Mouse (Mus musculus): ENCODE results near the gene Camk2n2. TPM values are rescaled to one million over a fixed set of nuclear protein-coding genes. Genes with fewer than 3 reads are reported as not detected.

Camk2n2 gene
- polyA plus RNA-seq, 2 experiments: 1.1 to 4.3 TPM

- Histone ChIP-seq H3K4me1 (ENCODE audit: control insufficient read depth, insufficient read depth, low read length) (peaks cover 23% of the 10 kb centered on the region), H3K9ac (ENCODE audit: low read depth, low read length, severe bottlenecking) (peak overlapping the region; percentile 64), H3K27ac (replicated peaks; ENCODE audit: low read depth, low read length) (no peak overlapping the region), H3K4me2 (replicated peaks; ENCODE audit: low read depth, low read length, severe bottlenecking) (peak overlapping the region; percentile 98), H3K4me3 (replicated peaks; ENCODE audit: low read length) (peak overlapping the region; percentile 69), H3K9me3 (ENCODE audit: control insufficient read depth, low read length) (no peaks in the 10 kb centered on the region), H3K36me3 (ENCODE audit: control insufficient read depth, insufficient read depth, low read length) (no peaks in the 10 kb centered on the region), H3K27me3 (ENCODE audit: control insufficient read depth, insufficient read depth, low read length) (peaks cover 23% of the 10 kb centered on the region)
- TF ChIP-seq POLR2A (IDR thresholded peaks at IDR 0.05; ENCODE audit: borderline replicate concordance, extremely low read depth, insufficient read depth, insufficient read length): no peak
- ATAC-seq (ENCODE audit: low FRiP score, low read depth) (no peak), DNase-seq (ENCODE audit: low spot score) (no peak)
- WGBS: under 1% methylated on average over 30 of the region's 32 CpGs
Measured at GRCm38 (mm10) chr16:20620751-20621190, 316 bp downstream of the Camk2n2 start.

DNA sequence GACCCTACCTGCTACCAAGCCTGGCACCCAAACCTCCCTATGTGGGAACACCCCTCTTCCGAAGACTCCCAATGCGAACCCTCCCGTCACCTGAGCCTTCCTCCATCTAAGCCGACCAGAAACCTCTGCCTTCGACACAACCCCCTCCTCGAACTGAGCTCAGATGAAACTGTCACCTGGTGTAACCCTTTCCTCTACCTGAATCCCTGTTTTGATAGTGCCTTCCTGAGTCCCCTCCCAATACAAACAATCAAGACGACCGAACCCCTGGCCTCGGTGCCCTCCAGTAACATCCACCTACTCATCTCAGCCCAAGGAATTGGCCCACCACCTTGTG is 720 bp downstream of the Camk2n2 start:
- H3K4me2 ChIP-seq (replicated peaks; ENCODE audit: low read depth, low read length, severe bottlenecking): peak overlapping the region; percentile 98
- peaks cover 23% of the 10 kb centered on the region for H3K4me1 ChIP-seq (ENCODE audit: control insufficient read depth, insufficient read depth, low read length)
- no peak overlapping the region for H3K9ac ChIP-seq (ENCODE audit: low read depth, low read length, severe bottlenecking)
- no peaks in the 10 kb centered on the region for H3K36me3 ChIP-seq (ENCODE audit: control insufficient read depth, insufficient read depth, low read length)
- DNase-seq (ENCODE audit: low spot score) (no peak), ATAC-seq (ENCODE audit: low FRiP score, low read depth) (0 out of 2 replicates have a peak, but pooled peaks have one; percentile 13)
- peaks cover 23% of the 10 kb centered on the region for H3K27me3 ChIP-seq (ENCODE audit: control insufficient read depth, insufficient read depth, low read length)
- peak overlapping the region; percentile 69 for H3K4me3 ChIP-seq (replicated peaks; ENCODE audit: low read length)
- TF ChIP-seq POLR2A (IDR thresholded peaks at IDR 0.05; ENCODE audit: borderline replicate concordance, extremely low read depth, insufficient read depth, insufficient read length): no peak
- no peak overlapping the region for H3K27ac ChIP-seq (replicated peaks; ENCODE audit: low read depth, low read length)
- WGBS: 3% methylated on average over 9 of the region's 9 CpGs
- H3K9me3 ChIP-seq (ENCODE audit: control insufficient read depth, low read length): no peaks in the 10 kb centered on the region

DNA sequence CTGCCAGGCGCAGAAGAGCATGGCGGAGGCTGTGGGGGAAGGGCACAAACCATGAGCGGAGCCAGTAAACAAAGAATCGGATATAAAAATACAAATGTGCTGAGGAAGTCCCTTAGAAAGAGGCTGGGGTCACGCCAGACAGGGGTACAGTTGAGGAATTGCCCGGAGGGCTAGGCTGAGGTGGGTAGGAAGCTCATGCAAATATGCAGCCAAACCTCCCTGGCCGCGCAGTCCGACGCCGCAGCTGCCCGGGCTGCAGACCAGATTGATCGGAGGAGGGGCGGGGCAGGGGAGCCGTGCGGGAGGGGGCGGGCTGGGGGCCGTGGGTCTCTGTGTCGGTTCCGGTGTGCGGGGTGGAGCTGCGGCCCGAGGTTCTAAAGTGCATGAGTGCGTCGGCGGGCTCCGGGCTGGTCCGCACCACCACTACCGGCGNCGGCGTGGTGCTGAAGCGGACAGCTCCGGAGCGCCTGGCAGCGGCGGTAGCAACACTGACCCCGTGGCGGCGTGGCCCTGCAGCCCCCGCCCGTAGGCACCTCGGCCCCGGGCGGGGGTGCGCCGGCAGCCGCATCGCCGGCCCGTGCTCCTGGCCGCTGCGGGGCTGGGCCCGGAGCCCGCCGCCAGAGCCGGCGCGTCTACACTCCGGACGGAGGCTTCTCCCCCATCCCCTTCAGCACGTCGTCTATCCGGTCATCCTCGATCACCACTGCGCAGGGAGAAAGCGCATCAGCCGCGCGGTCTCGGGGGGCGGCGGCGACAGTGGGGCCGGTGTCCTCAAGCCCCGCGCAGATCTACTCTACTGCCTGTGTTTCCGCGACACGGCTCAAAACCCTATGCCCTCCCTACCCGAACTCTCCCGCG is 1.3 kb downstream of the Camk2n2 start:
- peaks cover 23% of the 10 kb centered on the region for H3K27me3 ChIP-seq (ENCODE audit: control insufficient read depth, insufficient read depth, low read length)
- ATAC-seq (ENCODE audit: low FRiP score, low read depth) (peak; percentile 36; the same call in 1 of the 2 replicates), DNase-seq (ENCODE audit: low spot score) (peak; percentile 11)
- H3K4me2 ChIP-seq (replicated peaks; ENCODE audit: low read depth, low read length, severe bottlenecking): peak overlapping the region; percentile 98
- no peak overlapping the region for H3K9ac ChIP-seq (ENCODE audit: low read depth, low read length, severe bottlenecking)
- no peak for TF ChIP-seq POLR2A (IDR thresholded peaks at IDR 0.05; ENCODE audit: borderline replicate concordance, extremely low read depth, insufficient read depth, insufficient read length)
- 3% methylated on average over 44 of the region's 83 CpGs for WGBS
- no peaks in the 10 kb centered on the region for H3K36me3 ChIP-seq (ENCODE audit: control insufficient read depth, insufficient read depth, low read length)
- H3K4me3 ChIP-seq (replicated peaks; ENCODE audit: low read length): peak overlapping the region; percentile 69
- H3K27ac ChIP-seq (replicated peaks; ENCODE audit: low read depth, low read length): no peak overlapping the region
- H3K9me3 ChIP-seq (ENCODE audit: control insufficient read depth, low read length): no peaks in the 10 kb centered on the region
- peaks cover 23% of the 10 kb centered on the region for H3K4me1 ChIP-seq (ENCODE audit: control insufficient read depth, insufficient read depth, low read length)

DNA sequence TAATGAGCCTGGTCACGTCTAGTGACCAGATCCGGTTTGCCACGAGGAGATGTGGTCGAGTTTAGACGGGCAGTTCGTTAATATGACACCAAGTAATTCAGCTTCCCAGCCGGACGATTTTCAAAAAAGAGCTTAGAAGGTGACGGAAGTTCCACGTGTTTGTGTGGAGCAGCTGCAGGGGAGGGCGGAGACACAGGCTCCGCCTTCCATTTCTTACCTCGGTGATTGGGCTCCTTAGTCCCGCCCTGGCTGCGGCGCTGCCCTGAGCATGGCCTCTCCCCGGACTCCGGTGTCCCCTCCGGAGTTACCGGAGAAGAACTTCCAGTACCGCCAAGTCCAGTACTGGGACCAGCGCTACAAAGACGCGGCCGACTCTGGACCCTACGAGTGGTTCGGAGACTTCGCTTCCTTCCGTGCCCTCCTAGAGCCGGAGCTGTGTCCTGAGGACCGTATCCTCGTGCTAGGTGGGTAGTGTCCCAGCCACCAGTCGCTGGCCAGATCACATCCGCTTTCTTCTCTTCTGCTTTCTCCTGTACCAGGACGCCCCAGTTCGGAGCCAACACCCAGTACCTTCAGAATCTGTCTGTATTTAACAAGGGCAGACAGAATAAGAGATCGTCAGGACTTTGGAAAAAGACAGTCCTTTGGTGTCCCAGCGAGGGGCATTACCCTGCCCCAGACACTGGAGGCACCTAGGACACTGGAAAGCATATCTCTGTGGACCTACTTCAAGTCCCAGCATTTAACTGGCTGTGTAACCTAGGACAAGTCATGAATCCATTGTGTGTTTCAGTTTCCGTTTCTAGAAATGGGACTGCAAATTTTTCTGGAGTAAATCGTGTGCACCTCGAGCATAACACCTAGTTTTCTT is 9.5 kb downstream of the Camk2n2 start, which contains the start of the genes Eef1akmt4, Gm49333 and Alg3:
Gene Eef1akmt4 (plus strand): TSS at position 237 of the 871 bp plus-strand sequence.
Gene Gm49333 (plus strand): TSS at position 254 of the 871 bp plus-strand sequence.
Gene Alg3 (minus strand): TSS at position 379 of the 871 bp plus-strand sequence.
- ATAC-seq (ENCODE audit: low FRiP score, low read depth) (peak; percentile 97), DNase-seq (ENCODE audit: low spot score) (peak; percentile 95)
- peak within 1 kb of the TSS; percentile 77 for H3K4me3 ChIP-seq (replicated peaks; ENCODE audit: low read length)
- peak within 1 kb of the TSS; percentile 74 for H3K27ac ChIP-seq (replicated peaks; ENCODE audit: low read depth, low read length)
- WGBS: 2% methylated on average over 41 of the region's 41 CpGs
- no peaks in the 10 kb centered on the region for H3K27me3 ChIP-seq (ENCODE audit: control insufficient read depth, insufficient read depth, low read length)
- H3K4me1 ChIP-seq (ENCODE audit: control insufficient read depth, insufficient read depth, low read length): 0 out of 2 replicates have a peak, but pooled peaks cover 6% of the 10 kb centered on the region
- no peak; the same call in 1 of the 2 replicates for TF ChIP-seq POLR2A (IDR thresholded peaks at IDR 0.05; ENCODE audit: borderline replicate concordance, extremely low read depth, insufficient read depth, insufficient read length)
- H3K9me3 ChIP-seq (ENCODE audit: control insufficient read depth, low read length): no peaks in the 10 kb centered on the region
- H3K4me2 ChIP-seq (replicated peaks; ENCODE audit: low read depth, low read length, severe bottlenecking): peak within 1 kb of the TSS; percentile 99
- peaks cover 13% of the 10 kb centered on the region for H3K36me3 ChIP-seq (ENCODE audit: control insufficient read depth, insufficient read depth, low read length)
- peak within 1 kb of the TSS; percentile 76 for H3K9ac ChIP-seq (ENCODE audit: low read depth, low read length, severe bottlenecking)
